Mouse (Mus musculus): ENCODE measurements around the gene Lrfn1. TPM values are rescaled to one million over a fixed set of nuclear protein-coding genes. Genes with fewer than 3 reads are reported as not detected.

The Lrfn1 gene
- polyA plus RNA-seq (2017; shearing (Covaris generic)), result 0.11 TPM

DNA sequence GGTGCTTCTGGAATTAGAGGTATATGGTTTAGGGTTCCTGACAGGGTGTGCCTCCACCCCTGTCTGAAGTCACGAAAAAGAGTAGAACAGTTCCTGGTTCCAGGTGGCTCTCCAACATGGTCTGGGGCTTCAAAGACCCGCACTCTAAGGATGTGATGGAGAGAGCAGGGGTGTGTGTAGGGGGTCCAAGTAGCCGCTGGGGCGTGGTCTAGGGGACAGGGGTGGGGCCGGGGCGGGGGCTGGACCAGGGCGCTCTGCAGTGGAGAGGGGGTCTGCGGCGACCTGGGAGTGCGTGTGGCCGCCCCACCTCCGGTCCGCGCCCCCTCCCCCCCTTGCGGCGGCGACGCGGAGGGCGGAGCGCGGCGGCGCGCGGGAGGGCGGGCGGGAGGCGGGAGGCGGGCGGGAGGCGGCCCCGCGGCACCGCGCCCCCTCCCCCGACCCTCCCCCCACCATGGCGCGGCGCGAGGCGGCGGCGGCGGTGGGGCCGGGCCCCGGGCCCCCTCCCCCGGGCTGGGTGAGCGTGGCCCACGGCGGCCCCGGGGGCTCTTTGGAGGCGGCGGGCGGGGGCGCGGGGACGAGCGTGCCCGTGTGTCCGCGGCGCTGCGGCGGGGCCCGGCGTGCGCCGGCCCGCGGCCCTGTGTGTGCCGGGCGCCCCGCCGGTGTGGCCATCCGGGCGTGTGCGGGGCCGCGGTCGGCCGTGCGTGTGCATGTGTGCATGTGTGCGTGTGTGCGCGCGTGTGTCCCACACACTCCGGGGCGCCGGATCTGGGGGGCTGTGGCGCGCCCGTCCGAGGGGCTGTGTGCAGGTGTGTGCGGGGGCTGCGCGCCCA, at the start of gene Lrfn1:
Lrfn1 (plus strand) TSS at position 450 of the 830 bp plus-strand sequence.

DNA sequence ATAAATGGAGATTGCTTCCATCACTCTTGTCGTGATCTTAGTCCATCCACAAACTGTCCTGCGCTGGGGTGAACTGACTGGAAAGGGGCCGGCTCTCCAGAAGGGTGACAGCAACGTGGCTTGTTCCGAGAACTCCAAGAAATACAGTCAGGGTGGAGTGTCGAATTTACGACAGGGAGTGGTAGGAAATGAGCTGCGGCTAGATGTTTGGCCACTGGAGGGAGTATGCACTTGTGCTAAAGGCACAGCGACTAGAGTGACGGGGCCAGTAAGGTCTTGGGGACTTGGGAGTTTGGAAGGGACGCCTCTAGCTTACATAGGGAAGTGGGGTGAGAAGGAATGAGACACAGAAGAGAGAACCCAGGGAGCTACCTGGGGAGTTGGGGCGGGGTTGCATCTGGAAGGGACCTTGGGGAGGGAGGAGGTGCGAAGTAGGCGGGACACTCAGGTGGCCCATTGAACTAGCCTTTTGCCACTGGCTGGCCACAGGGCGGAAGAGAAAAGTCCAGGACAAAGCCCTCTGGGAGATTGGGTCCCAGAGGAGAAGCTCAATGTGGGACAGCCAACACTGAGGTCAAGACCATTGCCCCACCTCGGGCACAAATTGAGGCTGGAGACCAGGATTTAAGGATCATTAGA, 14.7 kb upstream of the Lrfn1 start, which contains the start of gene Gmfg:
Gmfg (plus strand) TSS at position 516 of the 639 bp plus-strand sequence.

DNA sequence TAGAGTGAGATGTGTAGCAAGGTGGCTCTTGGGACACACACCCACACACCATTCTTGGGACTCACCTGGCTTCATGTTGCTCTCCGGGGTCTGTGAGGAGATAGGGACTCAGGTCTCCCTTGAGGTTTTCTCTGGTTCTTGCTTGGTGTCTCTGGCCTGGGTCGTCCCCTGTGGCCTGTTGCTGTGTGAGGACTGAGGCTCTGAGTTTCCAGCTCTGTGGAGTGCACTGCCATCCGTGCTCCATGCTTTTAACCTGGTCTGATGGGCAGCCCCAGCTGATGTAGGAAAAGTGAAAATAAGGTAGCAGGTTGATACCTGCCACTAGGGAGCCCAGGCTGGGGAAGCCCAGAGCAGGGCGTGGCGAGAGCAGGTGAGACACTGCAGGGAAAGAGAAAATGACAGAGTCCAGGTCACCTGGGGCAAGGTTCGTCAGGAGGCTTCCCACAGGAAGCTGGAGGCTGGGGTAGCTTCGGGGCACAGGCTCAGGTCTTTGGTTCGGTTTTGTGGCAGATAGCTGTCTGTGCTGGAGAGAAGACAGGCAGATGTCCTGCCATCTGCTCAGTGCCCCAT, 58.7 kb downstream of the Lrfn1 start, which contains the start of gene Ifnl2:
Ifnl2 (minus strand) TSS at position 51 of the 570 bp plus-strand sequence.

Other genes with a start within 250 kb of the Lrfn1 start
- 0.46 TPM for gene Eid2, start 184.1 kb upstream of the Lrfn1 start, polyA plus RNA-seq (2017; shearing (Covaris generic))
- gene Eid2b, start 174.2 kb upstream of the Lrfn1 start, polyA plus RNA-seq (2017; shearing (Covaris generic)), result 1.2 TPM
- not detected for gene Selenov, start 160.8 kb upstream of the Lrfn1 start, polyA plus RNA-seq (2017; shearing (Covaris generic))
- gene Dll3, start 149.7 kb upstream of the Lrfn1 start, polyA plus RNA-seq (2017; shearing (Covaris generic)), result not detected
- 37.1 TPM for gene Timm50, start 139.9 kb upstream of the Lrfn1 start, polyA plus RNA-seq (2017; shearing (Covaris generic))
- gene Supt5, start 113.2 kb upstream of the Lrfn1 start, polyA plus RNA-seq (2017; shearing (Covaris generic)), result 218 TPM
- 1,274 TPM for gene Rps16, start 101.3 kb upstream of the Lrfn1 start, polyA plus RNA-seq (2017; shearing (Covaris generic))
- gene Plekhg2, start 79.4 kb upstream of the Lrfn1 start, polyA plus RNA-seq (2017; shearing (Covaris generic)), result 101 TPM
- gene Zfp36, start 71.7 kb upstream of the Lrfn1 start, polyA plus RNA-seq (2017; shearing (Covaris generic)), result 289 TPM
- 33.4 TPM for gene Med29, start 59.3 kb upstream of the Lrfn1 start, polyA plus RNA-seq (2017; shearing (Covaris generic))
- 96.0 TPM for gene Paf1, start 59.0 kb upstream of the Lrfn1 start, polyA plus RNA-seq (2017; shearing (Covaris generic))
- 477 TPM for gene Gmfg, start 14.5 kb upstream of the Lrfn1 start, polyA plus RNA-seq (2017; shearing (Covaris generic))
- gene Ifnl2, start 58.5 kb downstream of the Lrfn1 start, polyA plus RNA-seq (2017; shearing (Covaris generic)), result not detected
- not detected for gene Ifnl3, start 70.9 kb downstream of the Lrfn1 start, polyA plus RNA-seq (2017; shearing (Covaris generic))
- gene Sycn, start 88.9 kb downstream of the Lrfn1 start, polyA plus RNA-seq (2017; shearing (Covaris generic)), result not detected
- gene Nccrp1, start 95.3 kb downstream of the Lrfn1 start, polyA plus RNA-seq (2017; shearing (Covaris generic)), result not detected
- gene Samd4b, start 146.2 kb downstream of the Lrfn1 start, polyA plus RNA-seq (2017; shearing (Covaris generic)), result 4.4 TPM
- 5.0 TPM for gene Pak4, start 146.2 kb downstream of the Lrfn1 start, polyA plus RNA-seq (2017; shearing (Covaris generic))
- not detected for gene Acp7, start 179.4 kb downstream of the Lrfn1 start, polyA plus RNA-seq (2017; shearing (Covaris generic))
- gene Fbxo27, start 240.9 kb downstream of the Lrfn1 start, polyA plus RNA-seq (2017; shearing (Covaris generic)), result 3.8 TPM